Mouse (Mus musculus) embryonic fibroblast, embryonic 13.5 days (primary cell): Measurements from ENCODE around the gene Kansl2. TPM values are rescaled to one million over a fixed set of nuclear protein-coding genes. Genes with fewer than 3 reads are reported as not detected.
A peak's percentile ranks its signal among the peaks of the same experiment; 100 is the strongest.

Source experiments
- H3K27ac ChIP-seq: 2 replicates; pipeline ENCODE4 v1.5.1; 2012; ENCODE audit warnings: low read length, control low read depth, inconsistent platforms; ENCODE audit not compliant: insufficient read depth
- H3K4me1 ChIP-seq: 2 replicates; pipeline ENCODE4 v1.6.1; 2011; ENCODE audit warnings: low read length; ENCODE audit not compliant: control insufficient read depth, insufficient read depth
- H3K4me3 ChIP-seq: 2 replicates; pipeline ENCODE4 v1.5.1; 2011; ENCODE audit warnings: mild to moderate bottlenecking, control low read depth, low read length; ENCODE audit not compliant: insufficient read depth
- CTCF ChIP-seq: IDR thresholded peaks from 2 replicates; pipeline ENCODE4 v1.5.1; 2011; ENCODE audit warnings: mild to moderate bottlenecking, control low read depth, low read length, moderate library complexity, borderline replicate concordance; ENCODE audit not compliant: insufficient read depth
- POLR2A ChIP-seq: IDR thresholded peaks from 2 replicates; pipeline ENCODE4 v1.6.1; 2011; ENCODE audit warnings: low read depth, mild to moderate bottlenecking, control low read depth, low read length, moderate library complexity
- polyA plus RNA-seq: library from polyadenylated mRNA; stranded (reverse); fragments of >200 nt; gene quantifications from 2 replicates; pipeline ENCODE4 v1.2.4, GENCODE M21; 2011; ENCODE audit warnings: low read depth; ENCODE audit not compliant: missing spikeins, insufficient read length

Kansl2 gene
- polyA plus RNA-seq, 1 experiment = 91.2 TPM

GRCm38 (mm10) chr15:98509387-98509786 is 24.7 kb downstream of the Kansl2 start:
- TF ChIP-seq CTCF = no peak
- no peak for TF ChIP-seq POLR2A
- Histone ChIP-seq H3K4me3 (no peak overlapping the region), H3K27ac (no peak overlapping the region), H3K4me1 (no peaks in the 10 kb centered on the region)

GRCm38 (mm10) chr15:98507321-98507720 is 26.7 kb downstream of the Kansl2 start:
- Histone ChIP-seq H3K27ac (no peak overlapping the region), H3K4me3 (no peak overlapping the region), H3K4me1 (0 out of 2 replicates have a peak, but pooled peaks cover 6% of the 10 kb centered on the region)
- TF ChIP-seq CTCF = no peak
- no peak for TF ChIP-seq POLR2A

- Histone ChIP-seq H3K27ac (no peak overlapping the region), H3K4me3 (no peak overlapping the region), H3K4me1 (0 out of 2 replicates have a peak, but pooled peaks cover 6% of the 10 kb centered on the region)
- TF ChIP-seq CTCF = no peak
- TF ChIP-seq POLR2A = no peak
Observed at GRCm38 (mm10) chr15:98506253-98506957, 27.7 kb downstream of the Kansl2 start.

- TF ChIP-seq POLR2A = no peak
- TF ChIP-seq CTCF = peak; percentile 24; the same call in 1 of the 2 replicates
- H3K4me1 ChIP-seq = 0 out of 2 replicates have a peak, but pooled peaks cover 6% of the 10 kb centered on the region
- no peak overlapping the region for H3K27ac ChIP-seq
- no peak overlapping the region for H3K4me3 ChIP-seq
Observed at GRCm38 (mm10) chr15:98504514-98504913, 29.6 kb downstream of the Kansl2 start.

- H3K27ac ChIP-seq = no peak overlapping the region
- TF ChIP-seq CTCF = no peak
- TF ChIP-seq POLR2A = no peak
- H3K4me3 ChIP-seq = no peak overlapping the region
- 0 out of 2 replicates have a peak, but pooled peaks cover 6% of the 10 kb centered on the region for H3K4me1 ChIP-seq
Observed at GRCm38 (mm10) chr15:98503317-98503716, 30.7 kb downstream of the Kansl2 start.

GRCm38 (mm10) chr15:98497631-98498030 is 36.4 kb downstream of the Kansl2 start:
- TF ChIP-seq CTCF (no peak), POLR2A (no peak)
- no peaks in the 10 kb centered on the region for H3K4me1 ChIP-seq
- H3K27ac ChIP-seq = no peak overlapping the region
- no peak overlapping the region for H3K4me3 ChIP-seq

GRCm38 (mm10) chr15:98492102-98492501 is 42.0 kb downstream of the Kansl2 start, which contains the start of gene Olfr279:
Gene Olfr279, plus strand, starts transcription at chr15:98492402.
- no peak for TF ChIP-seq POLR2A
- no peak for TF ChIP-seq CTCF
- Histone ChIP-seq H3K4me3 (no peak within 1 kb of the TSS), H3K4me1 (no peaks in the 10 kb centered on the region), H3K27ac (no peak within 1 kb of the TSS)

GRCm38 (mm10) chr15:98491332-98491731 is 42.7 kb downstream of the Kansl2 start:
- Histone ChIP-seq H3K4me1 (no peaks in the 10 kb centered on the region), H3K27ac (no peak overlapping the region), H3K4me3 (no peak overlapping the region)
- TF ChIP-seq CTCF = no peak
- no peak for TF ChIP-seq POLR2A

GRCm38 (mm10) chr15:98486433-98487021 is 47.5 kb downstream of the Kansl2 start:
- Histone ChIP-seq H3K27ac (no peak overlapping the region), H3K4me3 (no peak overlapping the region), H3K4me1 (no peaks in the 10 kb centered on the region)
- TF ChIP-seq POLR2A (no peak), CTCF (no peak)
